35 mouse cellular contexts compared by ENCODE assay signal in genomic region chr5:150272173-150272572, GRCm38 (mm10).
"Had no signal": no experiment of that assay in that cellular context is flagged by ENCODE, and none has a peak within 500 bp of the region (broad histone marks: within the 10 kb centered on the region; RNA-seq: fewer than 3 reads in every experiment).

No protein-coding gene starts in this region.

- H3K4me2 ChIP-seq: heart, embryonic 11.5 days; heart, embryonic 12.5 days; heart, embryonic 13.5 days; heart, embryonic 15.5 days; hindbrain, embryonic 12.5 days; hindbrain, embryonic 13.5 days; hindbrain, embryonic 14.5 days; hindbrain, embryonic 15.5 days; intestine, embryonic 15.5 days; kidney, embryonic 15.5 days had no signal

- H3K9me3 ChIP-seq: hindbrain, embryonic 12.5 days; hindbrain, embryonic 13.5 days; hindbrain, embryonic 15.5 days; intestine, embryonic 15.5 days had no signal

- H3K9ac ChIP-seq: heart, embryonic 12.5 days; heart, embryonic 13.5 days; heart, embryonic 15.5 days; hindbrain, embryonic 12.5 days; hindbrain, embryonic 13.5 days; hindbrain, embryonic 14.5 days; hindbrain, embryonic 15.5 days; intestine, embryonic 15.5 days; kidney, embryonic 15.5 days had no signal

- H3K36me3 ChIP-seq: heart, embryonic 15.5 days; hindbrain, embryonic 10.5 days; hindbrain, embryonic 15.5 days; intestine, embryonic 15.5 days; kidney, embryonic 15.5 days had no signal

- DNase-seq: heart, postnatal 10 days; heart, postnatal 14 days; heart, postnatal 36 days; heart, postnatal 4 days; kidney, adult 11 months; kidney, adult 18-20 months; kidney, adult 2 months; kidney, adult 8-10 months; kidney, adult 9 months; kidney, postnatal 10 days; kidney, postnatal 14 days; kidney, postnatal 25 days; kidney, postnatal 36 days; kidney, postnatal 4 days; layer of hippocampus, adult 9-11 months; layer of hippocampus, postnatal 36 days had no signal

- H3K27ac ChIP-seq: heart, embryonic 13.5 days; heart, embryonic 15.5 days; hindbrain, embryonic 10.5 days; hindbrain, embryonic 12.5 days; hindbrain, embryonic 13.5 days; hindbrain, embryonic 14.5 days; hindbrain, embryonic 15.5 days; hindbrain, postnatal 0 days; intestine, embryonic 15.5 days; kidney, embryonic 15.5 days; kidney, postnatal 0 days; layer of hippocampus, adult 2 months; left cerebral cortex, adult 2 months had no signal

- H3K4me3 ChIP-seq: heart, embryonic 12.5 days; heart, embryonic 13.5 days; heart, embryonic 15.5 days; hindbrain, embryonic 10.5 days; hindbrain, embryonic 12.5 days; hindbrain, embryonic 13.5 days; hindbrain, embryonic 15.5 days; intestine, embryonic 15.5 days; kidney, embryonic 15.5 days; layer of hippocampus, adult 2 months; left cerebral cortex, adult 2 months had no signal

- H3K4me1 ChIP-seq: hindbrain, embryonic 10.5 days; hindbrain, embryonic 12.5 days; hindbrain, embryonic 15.5 days; intestine, embryonic 15.5 days; kidney, embryonic 15.5 days had no signal

- H3K27me3 ChIP-seq: heart, embryonic 12.5 days; heart, embryonic 13.5 days; heart, embryonic 15.5 days; hindbrain, embryonic 12.5 days; hindbrain, embryonic 13.5 days; hindbrain, embryonic 15.5 days; intestine, embryonic 15.5 days; kidney, embryonic 15.5 days had no signal

- ATAC-seq: hindbrain, embryonic 16.5 days; hindbrain, postnatal 0 days; inflammation-experienced regulatory T-cells, adult 6 months; intestine, embryonic 15.5 days; intestine, embryonic 16.5 days; intestine, postnatal 0 days had no signal
